Mouse (Mus musculus) activated CD4-positive, CD25-positive, alpha-beta regulatory T cell, adult 4 months (primary cell): Measurements from ENCODE around the gene Slc16a2. TPM values are rescaled to one million over a fixed set of nuclear protein-coding genes. Genes with fewer than 3 reads are reported as not detected.

ENCODE experiments used
- polyA plus RNA-seq, 2 experiments: library from polyadenylated mRNA; unstranded; fragments of 100-300 nt; shearing (Covaris generic); gene quantifications; one replicate each; pipeline ENCODE4 v1.2.1; 2017

Slc16a2 gene
- polyA plus RNA-seq, 2 experiments from 2014 or later, result not detected

Other genes with a start within 250 kb of the Slc16a2 start
- gene Zcchc13, start 191.4 kb downstream of the Slc16a2 start, polyA plus RNA-seq, result not detected
- gene Rlim, start 159.3 kb upstream of the Slc16a2 start, polyA plus RNA-seq, result 10 to 100 TPM; 27.0 to 27.8 TPM